Mouse (Mus musculus) testis, postnatal 14 days (tissue): Measurements from ENCODE around the gene Pskh1.

ENCODE experiments used
- DNase-seq: peaks from one replicate; pipeline ENCODE4 v3.0.0; 2021; ENCODE audit warnings: low spot score

The Pskh1 gene

GRCm38 (mm10) chr8:105957813-105958212, 57.6 kb downstream of the Pskh1 start:
- DNase-seq, result no peak

GRCm38 (mm10) chr8:105959350-105959749, 59.1 kb downstream of the Pskh1 start:
- DNase-seq, result peak; percentile 56

GRCm38 (mm10) chr8:105961101-105961500, 60.9 kb downstream of the Pskh1 start:
- DNase-seq, result no peak

DNA sequence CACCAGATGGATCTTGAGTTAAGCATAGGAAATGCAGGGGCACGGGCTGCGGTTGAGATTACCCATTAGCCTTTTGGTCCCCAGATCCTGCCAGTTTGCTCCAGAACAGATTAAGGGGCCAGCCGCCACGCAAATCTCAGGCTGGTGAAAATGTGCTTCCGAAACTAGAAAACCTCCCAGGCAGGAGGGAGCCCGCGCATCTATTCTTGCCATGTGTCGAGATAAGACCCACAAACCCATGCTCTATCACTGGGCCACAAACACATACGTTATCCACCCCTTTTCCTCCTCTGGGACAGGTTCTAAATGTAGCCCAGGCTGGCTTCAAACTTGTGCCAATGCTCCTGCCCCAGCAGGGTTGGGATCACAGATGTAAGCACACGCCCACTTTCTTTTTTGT, 61.3 kb downstream of the Pskh1 start:
- DNase-seq, result no peak

- no peak for DNase-seq
Observed at GRCm38 (mm10) chr8:105964506-105965265, 64.4 kb downstream of the Pskh1 start.

- peak; percentile 42 for DNase-seq
Observed at GRCm38 (mm10) chr8:105965266-105965904, 65.1 kb downstream of the Pskh1 start.

DNA sequence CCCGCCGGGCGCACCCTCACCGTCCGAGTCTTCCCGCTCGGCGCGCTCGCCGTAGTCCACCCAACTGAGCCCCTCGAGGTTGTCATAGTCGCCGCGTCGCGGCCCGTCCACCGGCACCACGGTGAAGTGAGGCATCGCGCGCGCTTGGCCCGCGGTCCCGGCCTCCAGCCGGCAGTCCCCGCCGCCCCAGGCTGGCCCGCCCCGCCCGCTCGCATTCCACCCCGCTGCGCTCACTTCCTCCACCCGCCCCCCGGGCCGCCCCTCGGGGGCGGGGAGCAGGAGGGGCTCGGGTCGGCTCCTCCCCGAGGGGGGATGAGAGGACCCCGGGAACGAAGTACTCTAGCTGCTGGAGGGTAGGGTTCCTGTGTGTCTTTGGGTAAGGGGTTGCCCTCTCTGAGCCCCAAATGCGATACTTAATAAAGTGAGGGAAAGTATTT, 65.7 kb downstream of the Pskh1 start, which contains the start of gene Slc12a4:
Gene Slc12a4 (minus strand): TSS at position 193 of the 437 bp plus-strand sequence.
- DNase-seq, result peak; percentile 74

GRCm38 (mm10) chr8:105966692-105967311, 66.6 kb downstream of the Pskh1 start:
- DNase-seq, result peak; percentile 42

GRCm38 (mm10) chr8:105969367-105969766, 69.1 kb downstream of the Pskh1 start:
- DNase-seq, result no peak

- DNase-seq, result no peak
Observed at GRCm38 (mm10) chr8:105971019-105971720, 70.9 kb downstream of the Pskh1 start.

- no peak for DNase-seq
Observed at GRCm38 (mm10) chr8:105975363-105975762, 75.1 kb downstream of the Pskh1 start.

GRCm38 (mm10) chr8:105979325-105979724, 79.1 kb downstream of the Pskh1 start, which contains the start of gene Dpep3:
TSS of gene Dpep3 (minus strand) at chr8:105979429.
- DNase-seq, result peak; percentile 87

DNA sequence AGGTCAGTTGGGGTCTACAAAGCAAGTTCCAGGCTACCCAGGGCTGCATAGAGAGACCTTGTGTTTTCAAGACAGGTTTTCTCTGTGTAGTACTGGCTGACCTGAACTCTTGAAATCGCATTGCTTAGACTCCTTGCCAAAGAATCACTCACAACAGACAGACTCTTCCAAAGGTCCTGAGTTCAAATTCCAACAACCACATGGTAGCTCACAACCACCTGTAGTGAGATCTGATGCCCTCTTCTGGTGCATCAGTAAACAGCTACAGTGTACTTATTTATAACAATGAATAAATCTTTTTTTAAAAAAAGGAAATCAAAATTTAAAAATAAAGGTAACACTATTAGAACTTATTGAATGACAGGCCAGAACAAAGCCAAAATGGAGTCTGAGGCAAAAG, 80.9 kb downstream of the Pskh1 start:
- DNase-seq, result no peak
